In genomic region chr14:105979544-105980323, GRCm38 (mm10) we compare ENCODE assay signal across 7 mouse cellular contexts.
DNase-seq lines count a peak whose midpoint lies in the region; ATAC-seq lines count a peak whose summit lies in the region.

No protein-coding gene starts in this region.

- H3K4me2 ChIP-seq in stomach, embryonic 16.5 days (ENCODE audit: low read depth, low read length), result peak overlapping the region; percentile 30

- H3K4me3 ChIP-seq in stomach, embryonic 16.5 days (replicated peaks; ENCODE audit: low read length), result no peak overlapping the region

- no peaks in the 10 kb centered on the region for H3K27me3 ChIP-seq in stomach, embryonic 16.5 days (ENCODE audit: control insufficient read depth, insufficient read depth, low read length)

- H3K9me3 ChIP-seq in stomach, embryonic 16.5 days (replicated peaks; ENCODE audit: control insufficient read depth, low read length), result no peaks in the 10 kb centered on the region

- WGBS in stomach, embryonic 16.5 days, result 41% methylated on average over 15 of the region's 15 CpGs

- peak overlapping the region; percentile 90 for H3K27ac ChIP-seq in stomach, embryonic 16.5 days (ENCODE audit: low read length)

- H3K4me1 ChIP-seq in stomach, embryonic 16.5 days (ENCODE audit: control insufficient read depth, insufficient read depth, low read length), result peaks cover 5% of the 10 kb centered on the region; the same call in 1 of the 2 replicates

- DNase-seq in Muller cell, postnatal 12 days (ENCODE audit: inconsistent ontology term), result peak; percentile 96
- peak; percentile 19 for DNase-seq in embryo, embryonic 10.5 days (ENCODE audit: low spot score)
- DNase-seq in heart, adult 8-10 months (ENCODE audit: low spot score), result peak; percentile 63
- peak; percentile 60 to 75 for DNase-seq in kidney, postnatal 4 days
- DNase-seq in frontal cortex, adult 2 months (ENCODE audit: extremely low spot score in 1 of 2, low spot score in 1 of 2), result no peak

- H3K9ac ChIP-seq in stomach, embryonic 16.5 days (ENCODE audit: low read length), result no peak overlapping the region

- peak; percentile 95 for ATAC-seq in stomach, embryonic 16.5 days (ENCODE audit: insufficient read depth, low FRiP score)
- no peak for ATAC-seq in erythroblast, adult 5-6 weeks (replicated peaks; ENCODE audit: low FRiP score, poor library complexity, severe bottlenecking)

- H3K36me3 ChIP-seq in stomach, embryonic 16.5 days (ENCODE audit: control insufficient read depth, insufficient read depth, low read length), result no peaks in the 10 kb centered on the region

Comparison
In these comparisons a context has a peak if more than half of its experiments do, and no peak if none do; other contexts are left out.
1. DNase-seq: peak in Muller cell, postnatal 12 days (single experiment), embryo, embryonic 10.5 days (single experiment), heart, adult 8-10 months (single experiment) and kidney, postnatal 4 days (2 of 2); none in frontal cortex, adult 2 months (0 of 2).